8 mouse cellular contexts compared by ENCODE assay signal in the genomic region with DNA sequence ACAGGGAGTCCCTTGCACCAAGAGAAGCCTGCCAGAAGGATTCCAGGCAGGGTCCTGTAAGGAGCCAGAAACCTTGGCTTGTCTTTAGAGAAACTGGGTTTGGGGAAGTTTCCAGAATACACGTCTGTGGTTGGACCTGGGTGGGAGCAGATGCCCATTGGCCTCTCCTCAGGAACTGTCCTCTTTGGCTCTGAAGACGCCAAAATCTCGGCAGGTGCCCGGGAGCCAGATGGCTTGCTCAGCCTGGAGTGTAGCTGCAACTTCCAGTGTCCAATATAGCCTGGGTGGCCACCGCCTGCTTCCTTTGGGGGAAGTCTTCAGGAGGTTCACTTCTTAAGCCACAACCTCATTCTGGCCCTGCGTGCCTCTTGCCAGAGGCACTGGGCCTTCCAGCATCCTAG. TPM values are rescaled to one million over a fixed set of nuclear protein-coding genes. Genes with fewer than 3 reads are reported as not detected.
DNase-seq lines count a peak whose midpoint lies in the region; ATAC-seq lines count a peak whose summit lies in the region.

No protein-coding gene starts in this region.

- no peaks in the 10 kb centered on the region for H3K9me3 ChIP-seq in hindbrain, embryonic 14.5 days (ENCODE audit: control insufficient read depth, low read length)
- no peaks in the 10 kb centered on the region for H3K9me3 ChIP-seq in midbrain, embryonic 11.5 days (ENCODE audit: control insufficient read depth, low read length)

- peaks cover 48% of the 10 kb centered on the region for H3K36me3 ChIP-seq in hindbrain, embryonic 14.5 days (replicated peaks; ENCODE audit: control insufficient read depth, insufficient read depth)
- peaks cover 6% of the 10 kb centered on the region for H3K36me3 ChIP-seq in midbrain, embryonic 11.5 days (ENCODE audit: control insufficient read depth, insufficient read depth, low read length)

- no peak overlapping the region for H3K4me3 ChIP-seq in hindbrain, embryonic 14.5 days (replicated peaks; ENCODE audit: low read length)
- H3K4me3 ChIP-seq in midbrain, embryonic 11.5 days (ENCODE audit: low read depth, low read length) = no peak overlapping the region

- no peak overlapping the region for H3K9ac ChIP-seq in hindbrain, embryonic 14.5 days
- no peak overlapping the region; the same call in 1 of the 2 replicates for H3K9ac ChIP-seq in midbrain, embryonic 11.5 days (ENCODE audit: low read length)

- ATAC-seq in hindbrain, embryonic 14.5 days (ENCODE audit: low FRiP score) = 0 out of 2 replicates have a peak, but pooled peaks have one; percentile 2
- no peak for ATAC-seq in midbrain, embryonic 11.5 days (ENCODE audit: low FRiP score)
- ATAC-seq in erythroblast, adult 5-6 weeks (replicated peaks; ENCODE audit: low FRiP score, poor library complexity, severe bottlenecking) = no peak

- peaks cover 32% of the 10 kb centered on the region for H3K4me1 ChIP-seq in hindbrain, embryonic 14.5 days (replicated peaks; ENCODE audit: control insufficient read depth, insufficient read depth, low read length)
- peaks cover 18% of the 10 kb centered on the region for H3K4me1 ChIP-seq in midbrain, embryonic 11.5 days (ENCODE audit: control insufficient read depth, insufficient read depth, low read length)

- H3K27me3 ChIP-seq in hindbrain, embryonic 14.5 days (ENCODE audit: control insufficient read depth, insufficient read depth, low read length) = peaks cover 41% of the 10 kb centered on the region
- H3K27me3 ChIP-seq in midbrain, embryonic 11.5 days (ENCODE audit: control insufficient read depth, insufficient read depth, low read length) = peaks cover 45% of the 10 kb centered on the region

- WGBS in hindbrain, embryonic 14.5 days = 31% methylated on average over 6 of the region's 6 CpGs
- WGBS in midbrain, embryonic 11.5 days = 40% methylated on average over 6 of the region's 6 CpGs

- peak overlapping the region; percentile 54; the same call in 1 of the 2 replicates for H3K4me2 ChIP-seq in hindbrain, embryonic 14.5 days (replicated peaks)
- H3K4me2 ChIP-seq in midbrain, embryonic 11.5 days = no peak overlapping the region

- DNase-seq in adrenal gland, postnatal 14 days = peak; percentile 30
- DNase-seq in adrenal gland, adult 8-10 months = no peak
- peak; percentile 8 to 19 for DNase-seq in spleen, adult 18-20 months
- DNase-seq in spleen, postnatal 4 days (ENCODE audit: low spot score in 2 of 2) = no peak
- no peak for DNase-seq in hindbrain, embryonic 14.5 days (ENCODE audit: low spot score)
- no peak for DNase-seq in midbrain, embryonic 11.5 days (ENCODE audit: low spot score, missing footprints)
- no peak for DNase-seq in kidney, adult 9 months

- 0 out of 2 replicates have a peak overlapping the region, but pooled peaks have one; percentile 10 for H3K27ac ChIP-seq in hindbrain, embryonic 14.5 days
- H3K27ac ChIP-seq in midbrain, embryonic 11.5 days (ENCODE audit: low read depth, low read length) = peak overlapping the region; percentile 7; the same call in 1 of the 2 replicates

RNA-seq across cellular contexts. Expression of gene Ajm1, which starts 0.3 kb away (rescaled TPM):
- total RNA-seq in adrenal gland, postnatal 14 days (2021) = 2.1 and 3.0 TPM in 2 replicates
- 1 to 10 TPM; 1.6 to 4.8 (median 3.8) TPM for total RNA-seq in adrenal gland, adult 8-10 months (2022)
- polyA plus RNA-seq in hindbrain, embryonic 14.5 days (2014; fragmentation: Nextera tagmentation; extraction: Ambion mirVana) = 10.8 and 12.7 TPM in 2 replicates
- 0.07 and 0.10 TPM in 2 replicates for polyA plus RNA-seq in midbrain, embryonic 11.5 days (2014; fragmentation: Nextera tagmentation; extraction: Ambion mirVana)
- total RNA-seq in erythroblast, adult 5-6 weeks (2015; ENCODE audit: low replicate concordance) = 0.63 TPM in 1 of 2 replicates, not detected in the other
- not detected in 2 replicates for total RNA-seq in erythroblast, adult 5-6 weeks (2017; ENCODE audit: low replicate concordance)

RNA-seq across cellular contexts. Expression of gene Phpt1, which starts 6.9 kb away (rescaled TPM):
- total RNA-seq in adrenal gland, postnatal 14 days (2021) = 56.6 and 58.1 TPM in 2 replicates
- 10 to 100 TPM; 61.3 to 76.9 (median 66.1) TPM for total RNA-seq in adrenal gland, adult 8-10 months (2022)
- polyA plus RNA-seq in hindbrain, embryonic 14.5 days (2014; fragmentation: Nextera tagmentation; extraction: Ambion mirVana) = 171 and 187 TPM in 2 replicates
- 158 and 159 TPM in 2 replicates for polyA plus RNA-seq in midbrain, embryonic 11.5 days (2014; fragmentation: Nextera tagmentation; extraction: Ambion mirVana)
- total RNA-seq in erythroblast, adult 5-6 weeks (2015; ENCODE audit: low replicate concordance) = 0.96 and 7.1 TPM in 2 replicates
- 2.1 TPM in 1 of 2 replicates, not detected in the other for total RNA-seq in erythroblast, adult 5-6 weeks (2017; ENCODE audit: low replicate concordance)

RNA-seq across cellular contexts. Expression of gene Mamdc4, which starts 7.3 kb away (rescaled TPM):
- 4.7 and 5.0 TPM in 2 replicates for total RNA-seq in adrenal gland, postnatal 14 days (2021)
- 10 to 100 TPM in 1 of 4 experiments, 1 to 10 TPM in 3; 1.4 to 11.0 (median 4.0) TPM for total RNA-seq in adrenal gland, adult 8-10 months (2022)
- 1.3 and 1.7 TPM in 2 replicates for polyA plus RNA-seq in hindbrain, embryonic 14.5 days (2014; fragmentation: Nextera tagmentation; extraction: Ambion mirVana)
- 1.4 and 2.2 TPM in 2 replicates for polyA plus RNA-seq in midbrain, embryonic 11.5 days (2014; fragmentation: Nextera tagmentation; extraction: Ambion mirVana)
- total RNA-seq in erythroblast, adult 5-6 weeks (2015; ENCODE audit: low replicate concordance) = 2.5 and 7.1 TPM in 2 replicates
- total RNA-seq in erythroblast, adult 5-6 weeks (2017; ENCODE audit: low replicate concordance) = 4.3 and 4.5 TPM in 2 replicates

RNA-seq across cellular contexts. Expression of gene Edf1, which starts 24.3 kb away (rescaled TPM):
- 312 and 335 TPM in 2 replicates for total RNA-seq in adrenal gland, postnatal 14 days (2021)
- 100 to 1,000 TPM; 149 to 331 (median 215) TPM for total RNA-seq in adrenal gland, adult 8-10 months (2022)
- 353 and 366 TPM in 2 replicates for polyA plus RNA-seq in hindbrain, embryonic 14.5 days (2014; fragmentation: Nextera tagmentation; extraction: Ambion mirVana)
- polyA plus RNA-seq in midbrain, embryonic 11.5 days (2014; fragmentation: Nextera tagmentation; extraction: Ambion mirVana) = 385 TPM in 2 replicates
- total RNA-seq in erythroblast, adult 5-6 weeks (2015; ENCODE audit: low replicate concordance) = 27.3 and 50.2 TPM in 2 replicates
- 32.2 and 32.9 TPM in 2 replicates for total RNA-seq in erythroblast, adult 5-6 weeks (2017; ENCODE audit: low replicate concordance)

RNA-seq across cellular contexts. Expression of gene Rabl6, which starts 26.4 kb away (rescaled TPM):
- 72.7 and 87.8 TPM in 2 replicates for total RNA-seq in adrenal gland, postnatal 14 days (2021)
- total RNA-seq in adrenal gland, adult 8-10 months (2022) = 100 to 1,000 TPM; 121 to 178 (median 137) TPM
- polyA plus RNA-seq in hindbrain, embryonic 14.5 days (2014; fragmentation: Nextera tagmentation; extraction: Ambion mirVana) = 59.0 and 61.6 TPM in 2 replicates
- 49.2 and 51.2 TPM in 2 replicates for polyA plus RNA-seq in midbrain, embryonic 11.5 days (2014; fragmentation: Nextera tagmentation; extraction: Ambion mirVana)
- total RNA-seq in erythroblast, adult 5-6 weeks (2015; ENCODE audit: low replicate concordance) = 18.1 and 22.4 TPM in 2 replicates
- 11.8 and 29.1 TPM in 2 replicates for total RNA-seq in erythroblast, adult 5-6 weeks (2017; ENCODE audit: low replicate concordance)

Comparison
In these comparisons a context has a peak if more than half of its experiments do, and no peak if none do; other contexts are left out.
1. DNase-seq: peak in adrenal gland, postnatal 14 days (single experiment) and spleen, adult 18-20 months (2 of 2); none in adrenal gland, adult 8-10 months (single experiment), spleen, postnatal 4 days (0 of 2), hindbrain, embryonic 14.5 days (single experiment), midbrain, embryonic 11.5 days (single experiment) and kidney, adult 9 months (single experiment).